Mouse (Mus musculus): ENCODE measurements at regions not wholly inside any gene's neighbourhood (a gene's known extent, or its start where the extent isn't known, plus 50 kb on each side); places are given as distances from the start of the nearest gene placed in this dataset.

GRCm38 (mm10) chr1:71936501-71937129, 275.5 kb downstream of the Mreg start:
- intact Hi-C loops (cut with DNase I) = no loop called here
- peak in 1 of 2 experiments; percentile 32 for DNase-seq (ENCODE audit: extremely low spot score in 1 of 2, low spot score in 2 of 2)

- intact Hi-C loops (cut with DNase I) = no loop called here
- DNase-seq (ENCODE audit: extremely low spot score in 1 of 2, low spot score in 2 of 2) = no peak
These were observed 272.5 kb upstream of the Fn1 start for GRCm38 (mm10) chr1:71925501-71925900.

GRCm38 (mm10) chr1:71924884-71925283, 271.9 kb upstream of the Fn1 start:
- DNase-seq (ENCODE audit: extremely low spot score in 1 of 2, low spot score in 2 of 2) = no peak
- intact Hi-C loops (cut with DNase I) = no loop called here

GRCm38 (mm10) chr1:71923731-71924130, 270.7 kb upstream of the Fn1 start:
- no peak for DNase-seq (ENCODE audit: extremely low spot score in 1 of 2, low spot score in 2 of 2)
- intact Hi-C loops (cut with DNase I) = no loop called here

GRCm38 (mm10) chr1:71921456-71921855, 268.5 kb upstream of the Fn1 start:
- no peak for DNase-seq (ENCODE audit: extremely low spot score in 1 of 2, low spot score in 2 of 2)
- intact Hi-C loops (cut with DNase I) = no loop called here

- intact Hi-C loops (cut with DNase I) = no loop called here
- no peak for DNase-seq (ENCODE audit: extremely low spot score in 1 of 2, low spot score in 2 of 2)
These were observed 266.9 kb upstream of the Fn1 start for GRCm38 (mm10) chr1:71919891-71920290.

GRCm38 (mm10) chr1:71917021-71917420, 264.0 kb upstream of the Fn1 start:
- DNase-seq (ENCODE audit: extremely low spot score in 1 of 2, low spot score in 2 of 2) = no peak
- intact Hi-C loops (cut with DNase I) = no loop called here

GRCm38 (mm10) chr1:71914439-71914838, 261.4 kb upstream of the Fn1 start:
- intact Hi-C loops (cut with DNase I) = no loop called here
- no peak for DNase-seq (ENCODE audit: extremely low spot score in 1 of 2, low spot score in 2 of 2)

- intact Hi-C loops (cut with DNase I) = no loop called here
- no peak for DNase-seq (ENCODE audit: extremely low spot score in 1 of 2, low spot score in 2 of 2)
These were observed 260.2 kb upstream of the Fn1 start for GRCm38 (mm10) chr1:71913221-71913620.

GRCm38 (mm10) chr1:71912441-71912840, 259.4 kb upstream of the Fn1 start:
- intact Hi-C loops (cut with DNase I) = no loop called here

GRCm38 (mm10) chr1:71910125-71910524, 257.1 kb upstream of the Fn1 start:
- DNase-seq (ENCODE audit: extremely low spot score in 1 of 2, low spot score in 2 of 2) = no peak
- intact Hi-C loops (cut with DNase I) = no loop called here

More at GRCm38 (mm10) chr1:71912441-71912840, 259.4 kb upstream of the Fn1 start:
- DNase-seq (ENCODE audit: extremely low spot score in 1 of 2, low spot score in 2 of 2) = no peak

GRCm38 (mm10) chr1:71909508-71910124, 256.6 kb upstream of the Fn1 start:
- no peak for DNase-seq (ENCODE audit: extremely low spot score in 1 of 2, low spot score in 2 of 2)
- intact Hi-C loops (cut with DNase I) = no loop called here

GRCm38 (mm10) chr1:71904376-71904948, 251.5 kb upstream of the Fn1 start:
- DNase-seq (ENCODE audit: extremely low spot score in 1 of 2, low spot score in 2 of 2) = no peak
- intact Hi-C loops (cut with DNase I) = no loop called here

GRCm38 (mm10) chr1:71900106-71901074, 247.4 kb upstream of the Fn1 start:
- DNase-seq (ENCODE audit: extremely low spot score in 1 of 2, low spot score in 2 of 2) = no peak
- intact Hi-C loops (cut with DNase I) = no loop called here

- no peak for DNase-seq (ENCODE audit: extremely low spot score in 1 of 2, low spot score in 2 of 2)
- intact Hi-C loops (cut with DNase I) = no loop called here
These were observed 246.1 kb upstream of the Fn1 start for GRCm38 (mm10) chr1:71899128-71899527.

GRCm38 (mm10) chr1:71898198-71898597, 245.2 kb upstream of the Fn1 start:
- intact Hi-C loops (cut with DNase I) = no loop called here
- DNase-seq (ENCODE audit: extremely low spot score in 1 of 2, low spot score in 2 of 2) = peak in 1 of 2 experiments; percentile 35

GRCm38 (mm10) chr1:71897464-71898051, 244.6 kb upstream of the Fn1 start:
- peak in 1 of 2 experiments; percentile 38 for DNase-seq (ENCODE audit: extremely low spot score in 1 of 2, low spot score in 2 of 2)
- intact Hi-C loops (cut with DNase I) = no loop called here

- intact Hi-C loops (cut with DNase I) = no loop called here
- DNase-seq (ENCODE audit: extremely low spot score in 1 of 2, low spot score in 2 of 2) = no peak
These were observed 243.2 kb upstream of the Fn1 start for GRCm38 (mm10) chr1:71896141-71896725.

- peak in 1 of 2 experiments; percentile 29 for DNase-seq (ENCODE audit: extremely low spot score in 1 of 2, low spot score in 2 of 2)
- intact Hi-C loops (cut with DNase I) = no loop called here
These were observed 240.6 kb upstream of the Fn1 start for GRCm38 (mm10) chr1:71893636-71894035.
